Mouse (Mus musculus): ENCODE results near the gene Fsip2. TPM values are rescaled to one million over a fixed set of nuclear protein-coding genes. Genes with fewer than 3 reads are reported as not detected.

Fsip2 gene
- total RNA-seq (2023; ENCODE audit: inconsistent age), result not detected in 4 replicates

DNA sequence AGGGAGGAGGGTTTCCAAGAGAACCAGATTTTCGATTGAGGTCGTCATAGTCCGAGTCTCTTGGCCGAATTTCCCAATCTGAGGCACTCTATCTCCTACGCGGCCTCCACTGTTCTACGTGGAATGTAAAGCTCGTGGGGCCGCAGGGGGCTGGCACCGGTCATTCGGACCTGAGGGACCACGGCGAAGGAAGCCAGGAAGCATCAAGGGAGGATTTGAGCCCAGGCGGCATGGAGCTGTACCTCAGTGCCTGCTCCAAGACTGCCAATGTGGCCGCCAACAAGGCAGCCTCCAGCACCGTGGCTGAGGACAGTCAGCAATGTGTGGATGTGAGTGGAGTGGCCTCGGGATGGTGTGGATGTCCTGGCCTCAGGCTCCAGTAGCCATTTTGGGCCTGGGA lies at the start of gene Fsip2:
TSS of gene Fsip2 (plus strand) at position 163 of the 400 bp plus-strand sequence.

